ENCODE assay signal across 25 mouse cellular contexts in the genomic region with DNA sequence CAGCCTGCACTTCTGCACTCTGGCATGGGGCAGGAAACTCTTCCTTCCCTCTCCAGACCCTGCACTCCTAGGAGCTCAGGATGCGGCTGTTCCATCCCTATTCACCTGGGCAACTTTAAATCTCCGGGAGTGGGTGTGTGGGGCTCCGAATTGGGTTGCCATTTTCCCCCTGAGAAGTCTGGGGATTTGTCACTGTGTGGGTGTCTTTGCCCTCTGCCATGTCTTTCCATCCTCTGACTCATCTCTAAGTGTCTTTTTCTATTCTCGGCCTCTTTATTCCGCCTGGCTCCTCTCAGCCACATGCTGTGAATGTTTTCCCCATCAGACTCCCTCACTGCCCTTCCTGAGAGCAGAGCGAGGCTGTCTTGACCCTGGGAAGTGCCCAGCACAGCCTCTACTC.
"Had no signal": no experiment of that assay in that cellular context is flagged by ENCODE, and none has a peak within 500 bp of the region (broad histone marks: within the 10 kb centered on the region; RNA-seq: fewer than 3 reads in every experiment).

No protein-coding gene starts in this region.

- H3K4me3 ChIP-seq: heart, adult 2 months; heart, embryonic 13.5 days; heart, embryonic 15.5 days; hindbrain, embryonic 13.5 days; hindbrain, embryonic 15.5 days; kidney, embryonic 15.5 days; limb, embryonic 10.5 days; limb, embryonic 12.5 days had no signal

- H3K4me1 ChIP-seq: heart, embryonic 13.5 days; heart, embryonic 15.5 days; hindbrain, embryonic 15.5 days; kidney, embryonic 15.5 days; limb, embryonic 10.5 days; limb, embryonic 12.5 days had no signal

- H3K27me3 ChIP-seq: heart, embryonic 15.5 days; hindbrain, embryonic 15.5 days had no signal

- H3K36me3 ChIP-seq: heart, embryonic 13.5 days; heart, embryonic 15.5 days; hindbrain, embryonic 13.5 days; hindbrain, embryonic 15.5 days; kidney, embryonic 15.5 days; limb, embryonic 10.5 days; limb, embryonic 12.5 days had no signal

- H3K9ac ChIP-seq: heart, embryonic 13.5 days; heart, embryonic 15.5 days; hindbrain, embryonic 13.5 days; hindbrain, embryonic 15.5 days; kidney, embryonic 15.5 days; limb, embryonic 12.5 days had no signal

- DNase-seq: gastrocnemius, postnatal 14 days; gastrocnemius, postnatal 36 days; heart, adult 11 months; heart, adult 2 months; heart, postnatal 14 days; heart, postnatal 36 days; kidney, adult 11 months; kidney, adult 2 months; kidney, adult 9 months; kidney, postnatal 14 days; kidney, postnatal 36 days; layer of hippocampus, adult 9-11 months; layer of hippocampus, postnatal 36 days; liver had no signal

- H3K4me2 ChIP-seq: heart, embryonic 11.5 days; heart, embryonic 13.5 days; heart, embryonic 15.5 days; hindbrain, embryonic 13.5 days; hindbrain, embryonic 15.5 days; kidney, embryonic 15.5 days; limb, embryonic 12.5 days had no signal

- H3K27ac ChIP-seq: heart, adult 2 months; heart, embryonic 13.5 days; heart, embryonic 15.5 days; hindbrain, embryonic 13.5 days; hindbrain, embryonic 15.5 days; hindbrain, postnatal 0 days; kidney, embryonic 15.5 days; kidney, postnatal 0 days; limb, embryonic 10.5 days; limb, embryonic 12.5 days had no signal

- H3K9me3 ChIP-seq: heart, embryonic 15.5 days; hindbrain, embryonic 13.5 days; hindbrain, embryonic 15.5 days; kidney, embryonic 15.5 days; limb, embryonic 10.5 days; limb, embryonic 12.5 days had no signal

- ATAC-seq: hindbrain, postnatal 0 days; intestine, embryonic 16.5 days had no signal
